Mouse (Mus musculus): ENCODE measurements at regions not wholly inside any gene's neighbourhood (a gene's known extent, or its start where the extent isn't known, plus 50 kb on each side); places are given as distances from the start of the nearest gene placed in this dataset.
"Not testable (repeated sequence)": the region's sequence is repeated elsewhere in the genome, so short reads cannot be mapped to it uniquely, and the experiment has no call there.

GRCm38 (mm10) chr1:16904690-16905089, 811.6 kb upstream of the 4930444P10Rik start:
- DNase-seq (ENCODE audit: low spot score in 2 of 2) = no peak

GRCm38 (mm10) chr1:16868383-16868782, 775.3 kb upstream of the 4930444P10Rik start:
- not testable (repeated sequence) for DNase-seq (ENCODE audit: low spot score in 2 of 2)

- DNase-seq (ENCODE audit: low spot score in 2 of 2) = not testable (repeated sequence)
These were observed 774.1 kb upstream of the 4930444P10Rik start for GRCm38 (mm10) chr1:16867086-16867835.

GRCm38 (mm10) chr1:16837111-16837510, 744.0 kb upstream of the 4930444P10Rik start:
- no peak for DNase-seq (ENCODE audit: low spot score in 2 of 2)

GRCm38 (mm10) chr1:16824709-16825108, 731.6 kb upstream of the 4930444P10Rik start:
- DNase-seq (ENCODE audit: low spot score in 2 of 2) = not testable (repeated sequence)

GRCm38 (mm10) chr1:16824057-16824456, 730.9 kb upstream of the 4930444P10Rik start:
- DNase-seq (ENCODE audit: low spot score in 2 of 2) = no peak

- no peak for DNase-seq (ENCODE audit: low spot score in 2 of 2)
These were observed 728.1 kb upstream of the 4930444P10Rik start for GRCm38 (mm10) chr1:16821186-16821585.

- DNase-seq (ENCODE audit: low spot score in 2 of 2) = no peak
These were observed 723.4 kb upstream of the 4930444P10Rik start for GRCm38 (mm10) chr1:16816572-16816971.

- no peak for DNase-seq (ENCODE audit: low spot score in 2 of 2)
These were observed 722.6 kb upstream of the 4930444P10Rik start for GRCm38 (mm10) chr1:16815731-16816130.

- DNase-seq (ENCODE audit: low spot score in 2 of 2) = no peak
These were observed 716.4 kb upstream of the 4930444P10Rik start for GRCm38 (mm10) chr1:16809370-16810150.

- peak; percentile 73 to 76 for DNase-seq (ENCODE audit: low spot score in 2 of 2)
These were observed 705.2 kb upstream of the 4930444P10Rik start for GRCm38 (mm10) chr1:16798292-16798691.

GRCm38 (mm10) chr1:16796449-16796848, 703.3 kb upstream of the 4930444P10Rik start:
- no peak for DNase-seq (ENCODE audit: low spot score in 2 of 2)

- DNase-seq (ENCODE audit: low spot score in 2 of 2) = no peak
These were observed 697.7 kb upstream of the 4930444P10Rik start for GRCm38 (mm10) chr1:16790733-16791309.

GRCm38 (mm10) chr1:16779791-16780190, 686.7 kb upstream of the 4930444P10Rik start:
- DNase-seq (ENCODE audit: low spot score in 2 of 2) = no peak

GRCm38 (mm10) chr1:16760951-16761350, 667.8 kb upstream of the 4930444P10Rik start:
- DNase-seq (ENCODE audit: low spot score in 2 of 2) = no peak
